Mouse (Mus musculus) lung, postnatal 0 days (tissue): ENCODE data around the gene Cand1. TPM values are rescaled to one million over a fixed set of nuclear protein-coding genes. Genes with fewer than 3 reads are reported as not detected.

ENCODE experiments used
- ATAC-seq: fragments of 200-750 bp; cut with Nextera tagmentation; 2 replicates; pipeline ENCODE4 v1.8.0; 2017; ENCODE audit warnings: moderate library complexity
- DNase-seq: peaks from one replicate; pipeline ENCODE4 v3.0.0-alpha.2; 2016; ENCODE audit warnings: low spot score
- H3K27ac ChIP-seq: fragments of 300-500 bp; sonication (generic); 2 replicates; pipeline ENCODE4 v1.5.1; 2014; ENCODE audit warnings: antibody characterized with exemption, mild to moderate bottlenecking, low read length, mixed read lengths
- H3K27me3 ChIP-seq: fragments of 300-500 bp; sonication (generic); replicated peaks from 2 replicates; pipeline ENCODE4 v1.6.1; 2014; ENCODE audit warnings: low read length, mixed read lengths; ENCODE audit not compliant: insufficient read depth
- H3K36me3 ChIP-seq: fragments of 300-500 bp; sonication (generic); 2 replicates; pipeline ENCODE4 v1.6.1; 2014; ENCODE audit warnings: low read length, mixed read lengths; ENCODE audit not compliant: insufficient read depth
- H3K4me1 ChIP-seq: fragments of 300-500 bp; sonication (generic); 2 replicates; pipeline ENCODE4 v1.6.1; 2014; ENCODE audit warnings: antibody characterized with exemption, low read depth, low read length, mixed read lengths; ENCODE audit not compliant: insufficient read depth
- H3K4me2 ChIP-seq: fragments of 300-500 bp; sonication (generic); replicated peaks from 2 replicates; pipeline ENCODE4 v1.6.1; 2014; ENCODE audit warnings: low read depth, mild to moderate bottlenecking, low read length, moderate library complexity, mixed read lengths
- H3K4me3 ChIP-seq: fragments of 300-500 bp; sonication (generic); 2 replicates; pipeline ENCODE4 v1.5.1; 2014; ENCODE audit warnings: low read depth, low read length
- H3K9ac ChIP-seq: fragments of 300-500 bp; sonication (generic); replicated peaks from 2 replicates; pipeline ENCODE4 v1.6.1; 2014; ENCODE audit warnings: low read depth, mild to moderate bottlenecking
- H3K9me3 ChIP-seq: fragments of 300-500 bp; sonication (generic); 2 replicates; pipeline ENCODE4 v1.6.1; 2016; ENCODE audit warnings: low read length, mixed read lengths
- CTCF ChIP-seq: IDR thresholded peaks from 2 replicates; pipeline ENCODE4 v1.5.1; 2016; ENCODE audit warnings: antibody characterized with exemption, mild to moderate bottlenecking
- EP300 ChIP-seq: IDR thresholded peaks from 2 replicates; pipeline ENCODE4 v1.6.1; 2016; ENCODE audit warnings: antibody characterized with exemption, mild to moderate bottlenecking, control low read depth
- WGBS: fragments of 180-500 bp; shearing (Covaris S2); extraction: QIAGEN DNeasy Blood & Tissue Kit; methylation state at CpG from one replicate; pipeline ENCODE4 v1.1.7; 2014; 5-methylcytosine and 5-hydroxymethylcytosine counted together
- polyA plus RNA-seq: library from polyadenylated mRNA; unstranded; fragments of >200 nt; fragmentation: Nextera tagmentation; extraction: Ambion mirVana; gene quantifications from 2 replicates; pipeline ENCODE4 v1.2.1, GENCODE M21; 2015

Cand1 gene
- polyA plus RNA-seq, 1 experiment from 2014 or later = 21.5 TPM

DNA sequence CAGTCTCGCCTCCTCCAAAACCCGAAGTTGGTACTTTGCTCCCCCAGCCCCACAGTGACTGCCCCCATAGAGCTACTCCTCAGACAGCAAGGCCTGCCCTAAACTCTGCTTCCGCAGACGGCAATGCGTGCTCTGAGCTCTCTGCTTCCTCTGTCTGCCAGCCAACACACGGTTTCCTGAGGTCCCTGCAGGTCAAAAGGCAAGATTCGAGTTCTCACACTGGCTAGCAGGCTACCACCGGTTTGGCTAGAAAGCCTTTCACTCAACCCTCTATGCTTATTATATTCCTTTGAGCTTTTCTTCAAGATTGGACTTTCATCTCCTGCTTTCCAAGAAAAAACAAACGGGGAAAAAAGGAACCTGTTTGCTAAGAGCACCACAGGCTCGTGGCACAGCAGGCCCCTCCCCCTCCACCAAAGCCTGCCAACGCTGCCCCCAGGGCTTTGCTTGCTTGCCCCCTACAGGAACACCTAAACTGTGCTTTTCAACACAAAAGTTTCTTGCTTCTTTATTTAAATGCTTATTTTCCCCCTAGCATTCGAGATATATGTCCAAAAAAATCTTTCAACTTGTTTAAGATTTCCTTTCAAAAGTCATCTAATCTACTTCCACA, 35.4 kb downstream of the Cand1 start:
- no peak overlapping the region for H3K27ac ChIP-seq
- H3K27me3 ChIP-seq = no peaks in the 10 kb centered on the region
- no peak for TF ChIP-seq CTCF
- no peak for TF ChIP-seq EP300
- ATAC-seq = no peak
- H3K4me3 ChIP-seq = no peak overlapping the region
- H3K4me2 ChIP-seq = no peak overlapping the region
- DNase-seq = no peak
- H3K4me1 ChIP-seq = no peaks in the 10 kb centered on the region
- no peak overlapping the region for H3K9ac ChIP-seq
- no peaks in the 10 kb centered on the region for H3K9me3 ChIP-seq
- H3K36me3 ChIP-seq = peaks cover 35% of the 10 kb centered on the region
- WGBS = 67% methylated on average over 12 of the region's 12 CpGs

DNA sequence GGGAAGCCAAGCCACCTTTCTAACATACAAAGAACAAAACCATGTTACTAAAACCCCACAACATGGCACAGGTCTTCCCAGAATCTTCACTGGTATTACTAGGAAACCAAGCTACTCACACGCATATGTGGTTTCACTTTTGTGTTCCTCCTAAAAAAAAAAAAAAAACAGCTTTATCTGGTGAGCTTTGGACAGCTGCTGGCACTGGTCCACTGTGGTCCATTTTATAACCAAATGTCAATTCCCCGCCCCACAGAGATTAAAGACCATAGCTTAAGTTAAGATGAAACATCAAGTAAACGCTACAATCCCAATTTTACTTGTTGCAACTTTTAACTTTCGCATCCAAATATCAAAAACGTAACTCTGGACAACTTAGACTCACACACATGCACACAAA, 40.0 kb downstream of the Cand1 start:
- Histone ChIP-seq H3K4me3 (no peak overlapping the region), H3K36me3 (peaks cover 18% of the 10 kb centered on the region; the same call in 1 of the 2 replicates), H3K9ac (no peak overlapping the region), H3K9me3 (no peaks in the 10 kb centered on the region), H3K4me1 (no peaks in the 10 kb centered on the region), H3K27me3 (no peaks in the 10 kb centered on the region), H3K27ac (no peak overlapping the region), H3K4me2 (no peak overlapping the region)
- no peak for ATAC-seq
- DNase-seq = no peak
- TF ChIP-seq EP300 (no peak), CTCF (no peak)
- WGBS = 94% methylated on average over 5 of the region's 5 CpGs

DNA sequence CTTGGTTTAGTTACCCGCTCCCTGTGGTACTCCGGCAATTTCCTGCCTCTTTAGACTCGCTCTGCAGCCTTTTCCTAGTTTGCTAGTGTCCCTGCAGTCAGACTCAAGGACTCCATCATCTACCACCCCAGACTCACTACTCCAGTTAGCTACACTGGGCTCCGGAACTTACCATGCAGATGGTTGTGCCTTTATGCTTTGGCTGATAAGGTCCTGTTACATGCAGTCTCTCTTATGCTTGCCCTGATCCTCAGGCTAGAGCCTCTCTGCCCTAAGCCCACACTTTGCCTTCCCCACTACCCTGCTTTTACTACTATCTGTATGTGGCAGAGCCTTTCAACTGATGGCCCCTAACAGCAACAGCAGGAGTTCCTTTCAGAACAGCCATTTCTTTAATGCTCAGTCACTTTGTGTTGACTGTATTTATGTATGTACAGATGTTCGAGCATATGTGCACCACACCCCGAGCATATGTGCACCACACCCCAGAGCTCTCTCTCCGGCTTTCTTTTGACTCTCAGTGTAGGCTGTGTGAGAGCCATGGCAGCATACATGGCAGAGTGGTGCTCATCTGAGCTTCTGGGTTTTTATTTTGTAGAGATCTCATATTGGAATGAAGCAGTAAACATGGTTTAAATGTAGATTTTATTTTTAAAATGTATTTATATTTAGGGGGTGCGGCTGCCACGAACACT, 41.5 kb downstream of the Cand1 start:
- WGBS = 96% methylated on average over 9 of the region's 9 CpGs
- no peaks in the 10 kb centered on the region for H3K4me1 ChIP-seq
- peaks cover 16% of the 10 kb centered on the region; the same call in 1 of the 2 replicates for H3K36me3 ChIP-seq
- no peak for ATAC-seq
- H3K9me3 ChIP-seq = no peaks in the 10 kb centered on the region
- TF ChIP-seq EP300 (no peak), CTCF (no peak)
- DNase-seq = no peak
- H3K9ac ChIP-seq = no peak overlapping the region
- H3K27ac ChIP-seq = no peak overlapping the region
- H3K27me3 ChIP-seq = no peaks in the 10 kb centered on the region
- H3K4me2 ChIP-seq = no peak overlapping the region
- H3K4me3 ChIP-seq = no peak overlapping the region

DNA sequence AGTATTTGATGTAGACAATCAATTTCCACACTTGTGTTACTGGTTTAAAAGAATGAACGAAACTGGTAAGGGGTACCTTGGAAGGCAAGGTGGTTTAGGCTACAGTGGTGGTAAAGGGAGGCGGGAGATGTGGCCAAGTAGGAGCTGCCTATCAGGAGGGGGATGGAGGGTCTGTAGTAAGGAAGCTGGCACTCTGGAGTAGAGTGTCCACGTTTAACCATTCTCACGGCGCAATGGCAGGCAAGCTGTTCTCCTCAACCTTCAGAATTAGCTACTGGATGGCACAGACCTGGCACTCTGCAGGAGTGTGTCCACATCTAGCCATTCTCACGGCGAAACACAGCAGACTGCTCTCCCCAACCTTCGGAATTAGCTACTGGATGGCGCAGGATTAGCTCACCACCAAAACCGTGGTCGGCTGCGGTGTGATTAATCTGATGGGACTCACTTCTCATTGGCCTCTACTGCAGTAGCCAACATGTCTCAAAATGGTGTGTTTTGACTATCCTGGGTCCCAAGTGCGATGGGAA, 42.2 kb downstream of the Cand1 start:
- Histone ChIP-seq H3K27me3 (no peaks in the 10 kb centered on the region), H3K4me1 (no peaks in the 10 kb centered on the region), H3K36me3 (peaks cover 10% of the 10 kb centered on the region; the same call in 1 of the 2 replicates), H3K4me3 (no peak overlapping the region), H3K9ac (no peak overlapping the region), H3K9me3 (no peaks in the 10 kb centered on the region), H3K27ac (no peak overlapping the region), H3K4me2 (no peak overlapping the region)
- WGBS = 91% methylated on average over 13 of the region's 13 CpGs
- ATAC-seq = no peak
- TF ChIP-seq CTCF = no peak
- no peak for TF ChIP-seq EP300
- DNase-seq = no peak

DNA sequence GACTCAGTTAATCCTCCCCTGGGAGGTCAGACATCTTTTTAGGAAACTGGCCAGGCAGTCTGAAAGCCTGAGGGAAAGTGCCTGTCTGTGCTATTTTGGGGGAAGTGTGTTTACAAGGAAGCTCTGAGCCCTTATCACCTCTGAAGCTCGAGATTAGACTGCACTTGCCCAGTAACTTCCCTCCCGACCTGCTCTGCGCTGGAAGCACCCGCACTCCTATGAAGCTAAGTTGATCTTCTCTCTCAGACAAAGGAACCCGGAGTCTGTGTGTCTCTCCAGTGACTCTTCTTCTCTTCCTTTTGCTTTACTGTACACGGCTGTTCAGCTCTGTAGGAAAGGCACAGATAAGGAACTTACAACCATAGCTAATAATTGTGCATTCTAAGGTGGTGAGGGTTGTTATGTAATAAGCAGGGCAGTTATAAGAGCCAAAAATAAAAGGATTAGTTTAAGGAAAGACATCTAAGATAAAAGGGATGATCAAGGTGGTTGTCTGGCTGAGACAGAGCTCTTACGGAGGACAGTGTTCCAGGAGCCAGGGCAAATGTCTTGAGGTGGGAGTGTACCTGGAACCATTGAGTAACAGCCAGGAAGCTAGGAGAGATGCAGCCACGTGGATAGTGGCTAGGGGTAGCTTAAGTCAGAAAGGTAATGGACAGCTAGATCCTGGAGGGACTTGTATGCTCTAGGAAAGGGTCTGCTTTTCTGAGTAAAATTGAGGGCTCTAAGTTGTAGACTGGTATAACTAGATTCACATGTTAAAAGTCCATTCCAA, 47.1 kb downstream of the Cand1 start:
- no peak overlapping the region for H3K27ac ChIP-seq
- H3K4me1 ChIP-seq = no peaks in the 10 kb centered on the region
- DNase-seq (no peak), ATAC-seq (no peak)
- 33% methylated on average over 8 of the region's 8 CpGs for WGBS
- H3K9me3 ChIP-seq = no peaks in the 10 kb centered on the region
- no peak overlapping the region for H3K4me3 ChIP-seq
- TF ChIP-seq EP300 (no peak), CTCF (no peak)
- H3K4me2 ChIP-seq = no peak overlapping the region
- no peaks in the 10 kb centered on the region for H3K36me3 ChIP-seq
- H3K9ac ChIP-seq = no peak overlapping the region
- H3K27me3 ChIP-seq = no peaks in the 10 kb centered on the region

DNA sequence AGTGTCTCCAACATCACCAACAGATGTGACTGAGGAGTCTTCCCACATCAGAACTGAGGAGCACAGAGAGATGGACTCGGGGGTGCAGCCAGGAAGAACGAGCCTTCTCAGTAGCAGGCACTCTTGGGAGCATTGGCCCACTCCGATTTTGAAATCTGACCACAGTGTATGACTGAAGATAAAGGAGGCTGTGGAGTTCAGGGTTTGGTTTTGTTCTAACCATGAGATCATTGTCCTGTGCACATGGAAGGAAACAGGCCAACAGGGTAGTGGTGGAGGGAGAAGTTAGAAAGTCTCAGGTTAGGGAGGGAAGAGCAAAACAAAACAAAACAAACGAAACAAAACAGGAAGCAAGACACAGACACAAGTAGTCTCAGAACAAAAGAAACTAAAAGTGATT, 52.1 kb downstream of the Cand1 start:
- no peak overlapping the region for H3K27ac ChIP-seq
- DNase-seq (no peak), ATAC-seq (no peak)
- H3K9me3 ChIP-seq = no peaks in the 10 kb centered on the region
- no peak overlapping the region for H3K4me2 ChIP-seq
- no peaks in the 10 kb centered on the region for H3K4me1 ChIP-seq
- H3K27me3 ChIP-seq = no peaks in the 10 kb centered on the region
- H3K4me3 ChIP-seq = no peak overlapping the region
- H3K9ac ChIP-seq = no peak overlapping the region
- no peaks in the 10 kb centered on the region for H3K36me3 ChIP-seq
- WGBS = 60% methylated on average over 4 of the region's 4 CpGs
- TF ChIP-seq EP300 (no peak), CTCF (no peak)
